Mouse (Mus musculus): ENCODE results near the gene Snrpe. TPM values are rescaled to one million over a fixed set of nuclear protein-coding genes. Genes with fewer than 3 reads are reported as not detected.

The Snrpe gene
- total and polyA plus RNA-seq, 3 experiments = 279 to 597 TPM; not detected in 1

- no peaks in the 10 kb centered on the region for H3K4me1 ChIP-seq (ENCODE audit: control insufficient read depth in 1 of 2, insufficient read depth in 2 of 2, low read length in 2 of 2)
- no peak overlapping the region for H3K9ac ChIP-seq (ENCODE audit: control insufficient read depth, low read depth, low read length, poor library complexity, severe bottlenecking)
- no peak for TF ChIP-seq TBP (IDR thresholded peaks at IDR 0.05; ENCODE audit: low read depth, low read length)
- TF ChIP-seq CTCF (IDR thresholded peaks at IDR 0.05 in 2 of 3, conservative IDR thresholded peaks at IDR 0.05 in 1 of 3; ENCODE audit: control insufficient read depth in 1 of 3, insufficient read depth in 1 of 3, low read depth in 2 of 3, low read length in 3 of 3, poor library complexity in 1 of 3, severe bottlenecking in 1 of 3) = no peak
- no peak for TF ChIP-seq POLR2A (IDR thresholded peaks at IDR 0.05; ENCODE audit: control insufficient read depth in 1 of 2, insufficient read depth in 1 of 2, low read depth in 1 of 2, low read length in 2 of 2, poor library complexity in 1 of 2)
- TF ChIP-seq RAD21 (IDR thresholded peaks at IDR 0.05; ENCODE audit: low read depth, low read length) = no peak
- 0 out of 2 replicates have a peak, but pooled peaks have one; percentile 7 for TF ChIP-seq GATA1 (IDR thresholded peaks at IDR 0.05; ENCODE audit: low read depth, low read length)
- no peak for TF ChIP-seq ZNF384 (IDR thresholded peaks at IDR 0.05; ENCODE audit: low read depth, low read length)
- H3K27me3 ChIP-seq (ENCODE audit: control insufficient read depth in 1 of 2, insufficient read depth in 2 of 2, low read length in 2 of 2) = peaks cover 0 to 2% of the 10 kb centered on the region in 2 experiments; a peak in 2 of 4 replicates
- no peaks in the 10 kb centered on the region for H3K9me3 ChIP-seq (replicated peaks; ENCODE audit: insufficient read depth, low read length)
- no peak overlapping the region for H3K4me3 ChIP-seq (ENCODE audit: control insufficient read depth in 1 of 2, insufficient read depth in 1 of 2, low read depth in 2 of 2, low read length in 2 of 2)
- H3K27ac ChIP-seq (ENCODE audit: control insufficient read depth, low read depth, low read length) = no peak overlapping the region
- no peaks in the 10 kb centered on the region for H3K36me3 ChIP-seq (ENCODE audit: control insufficient read depth in 1 of 2, insufficient read depth in 2 of 2, low read length in 2 of 2)
- H3K79me2 ChIP-seq (ENCODE audit: control insufficient read depth, insufficient read depth, low read length, poor library complexity) = no peaks in the 10 kb centered on the region
- no peak for DNase-seq (ENCODE audit: low read depth, low spot score)
These were observed 38.8 kb downstream of the Snrpe start for GRCm38 (mm10) chr1:133571293-133571692.

Other genes with a start within 250 kb of the Snrpe start
- 0.08 TPM in 1 of 2 replicates, not detected in the other for gene Etnk2, start 246.7 kb downstream of the Snrpe start, total RNA-seq (2012; rRNA removed)
- under 1 TPM in 1 of 2 experiments, not detected in 1; 0.06 TPM for gene Etnk2, start 246.7 kb downstream of the Snrpe start, polyA plus RNA-seq (2012; ENCODE audit: insufficient read depth in 1 of 2, insufficient read length in 2 of 2, low read depth in 1 of 2, low replicate concordance in 2 of 2, missing spikeins in 1 of 2)
- gene Sox13, start 185.9 kb downstream of the Snrpe start, total RNA-seq (2012; rRNA removed) = not detected in 2 replicates
- gene Sox13, start 185.9 kb downstream of the Snrpe start, polyA plus RNA-seq (2012; ENCODE audit: insufficient read depth in 1 of 2, insufficient read length in 2 of 2, low read depth in 1 of 2, low replicate concordance in 2 of 2, missing spikeins in 1 of 2) = under 1 TPM in 1 of 2 experiments, not detected in 1; 0.03 TPM
- gene Zbed6, start 50.6 kb upstream of the Snrpe start, total RNA-seq (2012; rRNA removed) = 2.1 and 2.4 TPM in 2 replicates
- gene Zbed6, start 50.6 kb upstream of the Snrpe start, polyA plus RNA-seq (2012; ENCODE audit: insufficient read depth in 1 of 2, insufficient read length in 2 of 2, low read depth in 1 of 2, low replicate concordance in 2 of 2, missing spikeins in 1 of 2) = 10 to 100 TPM in 1 of 2 experiments, 1 to 10 TPM in 1; 1.4 to 48.2 TPM
- 0.92 and 1.0 TPM in 2 replicates for gene Gm38394, start 51.0 kb upstream of the Snrpe start, total RNA-seq (2012; rRNA removed)
- gene Gm38394, start 51.0 kb upstream of the Snrpe start, polyA plus RNA-seq (2012; ENCODE audit: insufficient read depth in 1 of 2, insufficient read length in 2 of 2, low read depth in 1 of 2, low replicate concordance in 2 of 2, missing spikeins in 1 of 2) = 1 to 10 TPM in 1 of 2 experiments, not detected in 1; 5.2 TPM
- gene Lax1, start 79.8 kb upstream of the Snrpe start, total RNA-seq (2012; rRNA removed) = not detected in 2 replicates
- under 1 TPM in 1 of 2 experiments, not detected in 1; 0.04 TPM for gene Lax1, start 79.8 kb upstream of the Snrpe start, polyA plus RNA-seq (2012; ENCODE audit: insufficient read depth in 1 of 2, insufficient read length in 2 of 2, low read depth in 1 of 2, low replicate concordance in 2 of 2, missing spikeins in 1 of 2)
- 21.1 and 22.9 TPM in 2 replicates for gene Atp2b4, start 190.8 kb upstream of the Snrpe start, total RNA-seq (2012; rRNA removed)
- 10 to 100 TPM in 1 of 2 experiments, not detected in 1; 18.8 TPM for gene Atp2b4, start 190.8 kb upstream of the Snrpe start, polyA plus RNA-seq (2012; ENCODE audit: insufficient read depth in 1 of 2, insufficient read length in 2 of 2, low read depth in 1 of 2, low replicate concordance in 2 of 2, missing spikeins in 1 of 2)